Mouse (Mus musculus): Measurements from ENCODE around the gene Gm28845.

DNA sequence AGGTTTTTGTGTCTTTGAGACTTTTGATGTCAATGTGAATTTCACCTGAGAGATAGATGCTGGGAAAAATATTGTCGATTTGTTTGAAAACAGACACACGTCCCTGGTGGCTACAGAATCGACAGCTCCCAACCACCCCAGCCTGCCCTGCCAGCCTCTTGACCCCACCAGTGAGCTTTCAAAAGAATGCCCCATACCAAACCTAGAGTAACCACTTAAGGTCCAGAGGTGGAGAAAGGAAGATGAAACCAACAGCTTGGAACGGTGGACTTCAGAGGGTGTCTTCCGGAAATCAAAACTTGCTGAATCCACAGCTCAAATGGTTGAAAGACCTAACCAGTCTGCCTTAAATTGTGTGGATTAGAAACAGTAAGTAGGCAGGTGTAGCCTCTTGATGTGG, 28.0 kb upstream of the Gm28845 start:
- TF ChIP-seq EP300 (IDR thresholded peaks at IDR 0.05; ENCODE audit: low read depth): no peak
- TF ChIP-seq CTCF (IDR thresholded peaks at IDR 0.05; ENCODE audit: low read depth): no peak

All from liver, embryonic 14.5 days (tissue).